Mouse (Mus musculus) stomach, embryonic 14.5 days (tissue): ENCODE results near the gene Eif4e. TPM values are rescaled to one million over a fixed set of nuclear protein-coding genes. Genes with fewer than 3 reads are reported as not detected.
A peak's percentile ranks its signal among the peaks of the same experiment; 100 is the strongest.

ENCODE experiments used
- microRNA counts: library from miRNA; unstranded; fragments of <30 nt; microRNA quantifications from one replicate; lab custom pipeline; 2016
- microRNA-seq: library from miRNA; unstranded; fragments of <30 nt; microRNA quantifications from one replicate; pipeline ENCODE4, GENCODE M21; 2016
- polyA plus RNA-seq: library from polyadenylated mRNA; unstranded; fragments of >200 nt; fragmentation: Nextera tagmentation; extraction: Ambion mirVana; gene quantifications from 2 replicates; pipeline ENCODE4 v1.2.1, GENCODE M21; 2014

Eif4e gene
- polyA plus RNA-seq, 1 experiment from 2014 or later = 343 TPM

MicroRNA genes within 50 kb of the gene (microRNA counts, 519-probe panel; counts per million panel counts)
- microRNA mmu-miR-1956 (lab: Ali Mortazavi, UCI) = 1,377 counts per million, percentile 6 among the panel's probes with 10 or more counts

Small RNA genes within 50 kb of the gene (microRNA-seq; reads per million reads assigned to microRNA genes)
- not detected for gene Mir1956

Other genes with a start within 250 kb of the Eif4e start
- not detected in 2 replicates for gene Adh6a, start 212.9 kb upstream of the Eif4e start, polyA plus RNA-seq
- gene Adh6b, start 184.4 kb upstream of the Eif4e start, polyA plus RNA-seq = not detected in 2 replicates
- not detected in 2 replicates for gene Adh4, start 110.7 kb upstream of the Eif4e start, polyA plus RNA-seq
- gene Adh5, start 83.1 kb upstream of the Eif4e start, polyA plus RNA-seq = 191 and 206 TPM in 2 replicates
- 59.6 and 66.2 TPM in 2 replicates for gene Metap1, start 36.7 kb upstream of the Eif4e start, polyA plus RNA-seq
- 34.3 and 44.7 TPM in 2 replicates for gene Tspan5, start 216.0 kb downstream of the Eif4e start, polyA plus RNA-seq